In genomic region chr11:53762426-53762825, GRCm38 (mm10) we compare ENCODE assay signal across 9 mouse cellular contexts. TPM values are rescaled to one million over a fixed set of nuclear protein-coding genes. Genes with fewer than 3 reads are reported as not detected.
DNase-seq lines count a peak whose midpoint lies in the region; ATAC-seq and TF ChIP-seq lines count a peak whose summit lies in the region.
"Had no signal": no experiment of that assay in that cellular context is flagged by ENCODE, and none has a peak within 500 bp of the region (broad histone marks: within the 10 kb centered on the region; RNA-seq: fewer than 3 reads in every experiment).

No protein-coding gene starts in this region.

- H3K4me1 ChIP-seq in heart, embryonic 16.5 days (ENCODE audit: control insufficient read depth, insufficient read depth, low read length), result peaks cover 48% of the 10 kb centered on the region
- peaks cover 21 to 49% of the 10 kb centered on the region in 2 experiments for H3K4me1 ChIP-seq in ES-E14 (ENCODE audit: control insufficient read depth in 2 of 2, insufficient read depth in 2 of 2, low read length in 2 of 2, poor library complexity in 1 of 2)
- peaks cover 20% of the 10 kb centered on the region for H3K4me1 ChIP-seq in forebrain, embryonic 14.5 days (ENCODE audit: control insufficient read depth, insufficient read depth, low read length)
- H3K4me1 ChIP-seq in liver, embryonic 15.5 days (replicated peaks), result peaks cover 46% of the 10 kb centered on the region

- in situ Hi-C loops in ES-E14 (cut with MboI; ENCODE audit: low sequenced_read_pairs in 2 of 2, unreplicated experiment in 2 of 2), result no loop called here

- H3K27me3 ChIP-seq in heart, embryonic 16.5 days (ENCODE audit: control insufficient read depth, insufficient read depth, low read length), result no peaks in the 10 kb centered on the region
- H3K27me3 ChIP-seq in forebrain, embryonic 14.5 days (replicated peaks; ENCODE audit: control insufficient read depth, insufficient read depth, low read length), result peaks cover 7% of the 10 kb centered on the region; the same call in 1 of the 2 replicates
- H3K27me3 ChIP-seq in liver, embryonic 15.5 days, result peaks cover 12% of the 10 kb centered on the region

- no peak for DNase-seq in heart, adult 18-20 months
- no peak for DNase-seq in ES-E14 (ENCODE audit: low read depth, low spot score)
- DNase-seq in forebrain, embryonic 14.5 days (ENCODE audit: low spot score), result no peak
- DNase-seq in adrenal gland, postnatal 10 days, result no peak
- no peak for DNase-seq in thymus, adult 18-20 months

- peak overlapping the region; percentile 54 for H3K4me3 ChIP-seq in heart, embryonic 16.5 days (ENCODE audit: low read length)
- peak overlapping the region; percentile 41 to 48 for H3K4me3 ChIP-seq in ES-E14 (ENCODE audit: insufficient read depth in 1 of 2, low read depth in 1 of 2, low read length in 2 of 2, poor library complexity in 1 of 2, severe bottlenecking in 1 of 2)
- H3K4me3 ChIP-seq in forebrain, embryonic 14.5 days (ENCODE audit: low read depth, low read length), result no peak overlapping the region
- H3K4me3 ChIP-seq in liver, embryonic 15.5 days (replicated peaks), result peak overlapping the region; percentile 51

- no peaks in the 10 kb centered on the region for H3K9me3 ChIP-seq in heart, embryonic 16.5 days (replicated peaks; ENCODE audit: control insufficient read depth, low read length)
- no peaks in the 10 kb centered on the region for H3K9me3 ChIP-seq in ES-E14 (ENCODE audit: control insufficient read depth, insufficient read depth, low read depth, low read length)
- no peaks in the 10 kb centered on the region for H3K9me3 ChIP-seq in forebrain, embryonic 14.5 days (replicated peaks; ENCODE audit: control insufficient read depth, low read length)
- H3K9me3 ChIP-seq in liver, embryonic 15.5 days (replicated peaks), result no peaks in the 10 kb centered on the region

- H3K9ac ChIP-seq in heart, embryonic 16.5 days (ENCODE audit: low read length), result peak overlapping the region; percentile 78
- 0 out of 2 replicates have a peak overlapping the region, but pooled peaks have one; percentile 67 for H3K9ac ChIP-seq in ES-E14 (ENCODE audit: insufficient read depth, low read depth, low read length, poor library complexity, severe bottlenecking)
- no peak overlapping the region; the same call in 1 of the 2 replicates for H3K9ac ChIP-seq in forebrain, embryonic 14.5 days (ENCODE audit: low read length)
- no peak overlapping the region for H3K9ac ChIP-seq in liver, embryonic 15.5 days

- peak overlapping the region; percentile 86 for H3K4me2 ChIP-seq in heart, embryonic 16.5 days (ENCODE audit: low read depth, low read length)
- H3K4me2 ChIP-seq in forebrain, embryonic 14.5 days (ENCODE audit: low read length), result peak overlapping the region; percentile 58
- H3K4me2 ChIP-seq in liver, embryonic 15.5 days, result peak overlapping the region; percentile 80

- H3K27ac ChIP-seq in heart, embryonic 16.5 days (ENCODE audit: low read length), result peak overlapping the region; percentile 98
- peak overlapping the region; percentile 47; the same call in 1 of the 2 replicates for H3K27ac ChIP-seq in ES-E14 (ENCODE audit: insufficient read depth, low read depth, low read length, poor library complexity, severe bottlenecking)
- no peak overlapping the region for H3K27ac ChIP-seq in forebrain, embryonic 14.5 days (ENCODE audit: low read depth, low read length)
- peak overlapping the region; percentile 83; the same call in 1 of the 2 replicates for H3K27ac ChIP-seq in liver, embryonic 15.5 days (replicated peaks)

- H3K36me3 ChIP-seq in heart, embryonic 16.5 days (ENCODE audit: control insufficient read depth, insufficient read depth), result no peaks in the 10 kb centered on the region
- H3K36me3 ChIP-seq in ES-E14 (ENCODE audit: control insufficient read depth, insufficient read depth, low read length, poor library complexity, severe bottlenecking), result no peaks in the 10 kb centered on the region
- H3K36me3 ChIP-seq in forebrain, embryonic 14.5 days (ENCODE audit: control insufficient read depth, insufficient read depth, low read length), result no peaks in the 10 kb centered on the region
- H3K36me3 ChIP-seq in liver, embryonic 15.5 days (replicated peaks), result no peaks in the 10 kb centered on the region

- 30% methylated on average over 2 of the region's 2 CpGs for WGBS in heart, embryonic 16.5 days
- 70% methylated on average over 2 of the region's 2 CpGs for WGBS in forebrain, embryonic 14.5 days
- WGBS in liver, embryonic 15.5 days (ENCODE audit: insufficient replicate concordance), result 21% methylated on average over 2 of the region's 2 CpGs

- no peak for ATAC-seq in heart, embryonic 16.5 days (replicated peaks; ENCODE audit: extremely low read depth, insufficient read depth, low FRiP score)
- no peak for ATAC-seq in forebrain, embryonic 14.5 days
- ATAC-seq in liver, embryonic 15.5 days (ENCODE audit: insufficient read depth), result no peak
- no peak for ATAC-seq in monocyte, adult 5-6 weeks (replicated peaks; ENCODE audit: insufficient number of reproducible peaks, low FRiP score, low TSS enrichment, poor library complexity, severe bottlenecking)

TF ChIP-seq in ES-E14, 5 proteins besides CTCF, POLR2A, EP300 and RAD21:
- TF ChIP-seq HCFC1 (IDR thresholded peaks at IDR 0.05; ENCODE audit: borderline replicate concordance, insufficient read depth, low read length) (no peak), CHD2 (IDR thresholded peaks at IDR 0.05; ENCODE audit: low read depth, low read length) (no peak), MAFK (IDR thresholded peaks at IDR 0.05; ENCODE audit: insufficient read depth, low read depth, low read length) (no peak), ZC3H11A (IDR thresholded peaks at IDR 0.05; ENCODE audit: borderline replicate concordance, low read depth, low read length) (no peak), ZNF384 (IDR thresholded peaks at IDR 0.05; ENCODE audit: low read depth, low read length) (no peak)
TF ChIP-seq in ES-E14: peak in this region for 0.

RNA-seq across cellular contexts. Expression of gene Irf1, which starts 7.4 kb away (rescaled TPM):
- polyA plus RNA-seq in heart, embryonic 16.5 days (2015; fragmentation: Nextera tagmentation; extraction: Ambion mirVana), result 17.2 and 25.7 TPM in 2 replicates
- 10 to 100 TPM; 18.7 to 23.9 TPM for total RNA-seq in heart, adult 18-20 months (2021)
- total RNA-seq in ES-E14 (2012; rRNA removed), result 28.0 and 40.1 TPM in 2 replicates
- polyA plus RNA-seq in forebrain, embryonic 14.5 days (2014; fragmentation: Nextera tagmentation; extraction: Ambion mirVana), result 3.0 and 3.8 TPM in 2 replicates
- polyA plus RNA-seq in liver, embryonic 15.5 days (2015; fragmentation: Nextera tagmentation; extraction: Ambion mirVana), result 11.9 and 13.6 TPM in 2 replicates
- 10 to 100 TPM; 20.0 to 36.7 TPM for total RNA-seq in adrenal gland, postnatal 10 days (2021)
- total RNA-seq in monocyte, adult 5-6 weeks (2017), result 300 to 388 TPM (median 378 TPM) in 3 replicates

RNA-seq across cellular contexts. Expression of gene Gm17334, which starts 10.6 kb away (rescaled TPM):
- 0.16 and 0.53 TPM in 2 replicates for polyA plus RNA-seq in heart, embryonic 16.5 days (2015; fragmentation: Nextera tagmentation; extraction: Ambion mirVana)
- under 1 TPM in 1 of 2 experiments, not detected in 1; 0.30 TPM for total RNA-seq in heart, adult 18-20 months (2021)
- 0.22 and 0.53 TPM in 2 replicates for total RNA-seq in ES-E14 (2012; rRNA removed)
- polyA plus RNA-seq in forebrain, embryonic 14.5 days (2014; fragmentation: Nextera tagmentation; extraction: Ambion mirVana), result not detected in 2 replicates
- 0.16 TPM in 1 of 2 replicates, not detected in the other for polyA plus RNA-seq in liver, embryonic 15.5 days (2015; fragmentation: Nextera tagmentation; extraction: Ambion mirVana)
- total RNA-seq in adrenal gland, postnatal 10 days (2021), result 1 to 10 TPM in 1 of 2 experiments, not detected in 1; 1.2 TPM
- total RNA-seq in monocyte, adult 5-6 weeks (2017), result 0.68 TPM in 1 of 3 replicates, not detected in the others
- total RNA-seq: neutrophil, adult 5-6 weeks had no signal

RNA-seq across cellular contexts. Expression of gene Il5, which starts 41.8 kb away (rescaled TPM):
- polyA plus RNA-seq in heart, embryonic 16.5 days (2015; fragmentation: Nextera tagmentation; extraction: Ambion mirVana), result not detected in 2 replicates
- total RNA-seq in heart, adult 18-20 months (2021), result not detected
- not detected in 2 replicates for total RNA-seq in ES-E14 (2012; rRNA removed)
- polyA plus RNA-seq in forebrain, embryonic 14.5 days (2014; fragmentation: Nextera tagmentation; extraction: Ambion mirVana), result not detected in 2 replicates
- polyA plus RNA-seq in liver, embryonic 15.5 days (2015; fragmentation: Nextera tagmentation; extraction: Ambion mirVana), result not detected in 2 replicates
- total RNA-seq in adrenal gland, postnatal 10 days (2021), result not detected
- total RNA-seq in monocyte, adult 5-6 weeks (2017), result not detected in 3 replicates
- total RNA-seq: neutrophil, adult 5-6 weeks had no signal

RNA-seq across cellular contexts. Expression of gene Rad50, which starts 55.3 kb away (rescaled TPM):
- polyA plus RNA-seq in heart, embryonic 16.5 days (2015; fragmentation: Nextera tagmentation; extraction: Ambion mirVana), result 19.9 and 23.9 TPM in 2 replicates
- 1 to 10 TPM; 8.0 to 8.6 TPM for total RNA-seq in heart, adult 18-20 months (2021)
- 30.9 and 32.0 TPM in 2 replicates for total RNA-seq in ES-E14 (2012; rRNA removed)
- polyA plus RNA-seq in forebrain, embryonic 14.5 days (2014; fragmentation: Nextera tagmentation; extraction: Ambion mirVana), result 10.6 and 11.0 TPM in 2 replicates
- polyA plus RNA-seq in liver, embryonic 15.5 days (2015; fragmentation: Nextera tagmentation; extraction: Ambion mirVana), result 11.8 and 12.7 TPM in 2 replicates
- total RNA-seq in adrenal gland, postnatal 10 days (2021), result 10 to 100 TPM; 12.6 to 16.8 TPM
- total RNA-seq in monocyte, adult 5-6 weeks (2017), result 27.8 to 53.5 TPM (median 45.6 TPM) in 3 replicates

Comparison
In these comparisons a context has a peak if more than half of its experiments do, and no peak if none do; other contexts are left out.
1. H3K9ac ChIP-seq: peak in heart, embryonic 16.5 days (single experiment) and ES-E14 (single experiment); none in forebrain, embryonic 14.5 days (single experiment) and liver, embryonic 15.5 days (single experiment).
2. Peak in every context shown above with its lines, with median percentiles within 50 percentile points of each other: H3K4me2 ChIP-seq.